Mouse (Mus musculus): ENCODE results near the gene Fbxw21. TPM values are rescaled to one million over a fixed set of nuclear protein-coding genes. Genes with fewer than 3 reads are reported as not detected.

Fbxw21 gene
- polyA plus RNA-seq, 1 experiment from 2014 or later = not detected

DNA sequence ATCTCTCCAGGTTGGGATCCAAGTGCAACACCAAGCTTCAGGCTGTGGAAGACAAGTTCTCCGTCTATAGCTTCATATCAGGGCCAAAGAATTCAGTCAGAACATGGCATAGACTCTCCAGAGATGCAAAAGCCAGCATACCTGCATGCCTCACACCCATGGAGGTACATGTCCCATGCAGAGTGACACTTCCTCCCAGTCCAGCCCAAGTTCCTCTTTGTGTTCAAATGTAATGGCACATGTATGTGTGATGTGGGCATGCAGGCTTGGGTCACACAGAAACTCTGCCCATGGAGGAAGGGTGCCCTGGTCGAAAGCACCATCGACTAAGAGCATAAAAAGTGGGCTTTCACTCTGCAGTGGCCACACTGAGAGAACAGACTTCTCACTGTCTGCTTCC, 37.7 kb downstream of the Fbxw21 start:
- no peak for ATAC-seq
- 85% methylated on average over 3 of the region's 3 CpGs for WGBS

DNA sequence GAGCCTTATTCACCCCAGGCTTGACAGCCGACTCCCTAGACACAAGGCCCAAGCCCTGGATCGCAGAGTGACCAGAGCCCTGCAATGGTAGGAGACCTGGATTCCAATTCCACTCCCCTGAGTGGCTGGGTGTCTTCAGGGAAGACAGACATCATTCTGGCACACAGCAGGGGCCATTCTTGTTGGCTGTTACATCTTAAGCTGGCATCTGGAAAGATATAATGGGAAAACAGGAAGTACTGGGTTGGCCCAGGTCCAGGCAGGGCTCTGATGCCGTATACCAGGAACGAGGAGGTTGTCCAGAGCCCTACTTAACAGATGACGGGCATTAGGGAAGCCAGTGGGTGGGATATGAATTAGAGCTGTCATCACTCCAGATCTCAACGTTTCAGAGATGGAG, 38.6 kb downstream of the Fbxw21 start:
- H3K27ac ChIP-seq (ENCODE audit: low read depth, low read length) = no peak overlapping the region
- H3K4me3 ChIP-seq (ENCODE audit: low read depth, low read length) = no peak overlapping the region
- WGBS = 40% methylated on average over 6 of the region's 6 CpGs
- H3K36me3 ChIP-seq (ENCODE audit: control insufficient read depth, insufficient read depth) = no peaks in the 10 kb centered on the region
- no peaks in the 10 kb centered on the region for H3K4me1 ChIP-seq (replicated peaks; ENCODE audit: control insufficient read depth, insufficient read depth, low read length)
- no peak overlapping the region for H3K9ac ChIP-seq (ENCODE audit: low read depth, low read length)
- ATAC-seq = no peak
- TF ChIP-seq CTCF (IDR thresholded peaks at IDR 0.05; ENCODE audit: low read depth) = no peak
- no peaks in the 10 kb centered on the region for H3K27me3 ChIP-seq (replicated peaks; ENCODE audit: control insufficient read depth, insufficient read depth, low read length)
- no peaks in the 10 kb centered on the region for H3K9me3 ChIP-seq (ENCODE audit: control insufficient read depth)
- no peak overlapping the region for H3K4me2 ChIP-seq (replicated peaks; ENCODE audit: low read depth)

More for the DNA sequence above, 37.7 kb downstream of the Fbxw21 start:
- no peaks in the 10 kb centered on the region for H3K27me3 ChIP-seq (replicated peaks; ENCODE audit: control insufficient read depth, insufficient read depth, low read length)
- no peak overlapping the region for H3K4me3 ChIP-seq (ENCODE audit: low read depth, low read length)
- no peak overlapping the region for H3K9ac ChIP-seq (ENCODE audit: low read depth, low read length)
- H3K27ac ChIP-seq (ENCODE audit: low read depth, low read length) = no peak overlapping the region
- H3K9me3 ChIP-seq (ENCODE audit: control insufficient read depth) = no peaks in the 10 kb centered on the region
- no peaks in the 10 kb centered on the region for H3K36me3 ChIP-seq (ENCODE audit: control insufficient read depth, insufficient read depth)
- H3K4me2 ChIP-seq (replicated peaks; ENCODE audit: low read depth) = no peak overlapping the region
- no peak for TF ChIP-seq CTCF (IDR thresholded peaks at IDR 0.05; ENCODE audit: low read depth)
- no peaks in the 10 kb centered on the region for H3K4me1 ChIP-seq (replicated peaks; ENCODE audit: control insufficient read depth, insufficient read depth, low read length)

DNA sequence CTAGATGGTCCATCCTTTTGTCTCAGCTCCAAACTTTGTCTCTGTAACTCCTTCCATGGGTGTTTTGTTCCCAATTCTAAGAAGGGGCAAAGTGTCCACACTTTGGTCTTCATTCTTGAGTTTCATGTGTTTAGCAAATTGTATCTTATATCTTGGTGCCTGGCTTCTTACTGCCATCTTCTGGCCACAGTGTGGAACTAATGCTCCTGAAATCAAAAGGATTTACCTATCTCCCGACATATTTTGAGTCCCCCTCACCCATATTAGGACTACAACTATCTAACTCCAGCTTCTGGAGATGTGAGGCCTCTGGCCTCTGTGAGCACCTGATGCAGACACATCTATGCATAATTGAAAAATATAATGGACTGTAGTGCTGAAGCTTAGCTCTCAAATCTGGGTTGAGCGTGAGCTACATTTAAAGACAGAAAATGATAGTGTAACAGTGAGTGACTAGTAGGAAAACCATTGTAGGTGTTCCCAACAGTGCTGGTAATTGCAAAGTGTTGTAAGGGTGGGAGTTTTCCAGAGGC, 39.2 kb downstream of the Fbxw21 start:
- peak; percentile 80 for TF ChIP-seq CTCF (IDR thresholded peaks at IDR 0.05; ENCODE audit: low read depth)
- 45% methylated on average over 2 of the region's 2 CpGs for WGBS
- Histone ChIP-seq H3K4me3 (ENCODE audit: low read depth, low read length) (no peak overlapping the region), H3K4me2 (replicated peaks; ENCODE audit: low read depth) (no peak overlapping the region), H3K4me1 (replicated peaks; ENCODE audit: control insufficient read depth, insufficient read depth, low read length) (no peaks in the 10 kb centered on the region), H3K9ac (ENCODE audit: low read depth, low read length) (no peak overlapping the region), H3K27me3 (replicated peaks; ENCODE audit: control insufficient read depth, insufficient read depth, low read length) (no peaks in the 10 kb centered on the region), H3K27ac (ENCODE audit: low read depth, low read length) (no peak overlapping the region), H3K9me3 (ENCODE audit: control insufficient read depth) (no peaks in the 10 kb centered on the region), H3K36me3 (ENCODE audit: control insufficient read depth, insufficient read depth) (no peaks in the 10 kb centered on the region)
- ATAC-seq = no peak

- no peaks in the 10 kb centered on the region for H3K27me3 ChIP-seq (replicated peaks; ENCODE audit: control insufficient read depth, insufficient read depth, low read length)
- 92% methylated on average over 6 of the region's 6 CpGs for WGBS
- H3K9ac ChIP-seq (ENCODE audit: low read depth, low read length) = no peak overlapping the region
- H3K4me1 ChIP-seq (replicated peaks; ENCODE audit: control insufficient read depth, insufficient read depth, low read length) = no peaks in the 10 kb centered on the region
- H3K27ac ChIP-seq (ENCODE audit: low read depth, low read length) = no peak overlapping the region
- H3K4me3 ChIP-seq (ENCODE audit: low read depth, low read length) = no peak overlapping the region
- no peak overlapping the region for H3K4me2 ChIP-seq (replicated peaks; ENCODE audit: low read depth)
- no peak for ATAC-seq
- TF ChIP-seq CTCF (IDR thresholded peaks at IDR 0.05; ENCODE audit: low read depth) = no peak
- H3K36me3 ChIP-seq (ENCODE audit: control insufficient read depth, insufficient read depth) = no peaks in the 10 kb centered on the region
- no peaks in the 10 kb centered on the region for H3K9me3 ChIP-seq (ENCODE audit: control insufficient read depth)
Measured at GRCm38 (mm10) chr9:109120956-109121355, 40.9 kb downstream of the Fbxw21 start.

- Histone ChIP-seq H3K4me1 (replicated peaks; ENCODE audit: control insufficient read depth, insufficient read depth, low read length) (no peaks in the 10 kb centered on the region), H3K4me3 (ENCODE audit: low read depth, low read length) (no peak overlapping the region), H3K27me3 (replicated peaks; ENCODE audit: control insufficient read depth, insufficient read depth, low read length) (no peaks in the 10 kb centered on the region), H3K36me3 (ENCODE audit: control insufficient read depth, insufficient read depth) (0 out of 2 replicates have a peak, but pooled peaks cover 5% of the 10 kb centered on the region), H3K4me2 (replicated peaks; ENCODE audit: low read depth) (no peak overlapping the region), H3K9ac (ENCODE audit: low read depth, low read length) (no peak overlapping the region), H3K9me3 (ENCODE audit: control insufficient read depth) (no peaks in the 10 kb centered on the region), H3K27ac (ENCODE audit: low read depth, low read length) (no peak overlapping the region)
- 65% methylated on average over 9 of the region's 9 CpGs for WGBS
- no peak for TF ChIP-seq CTCF (IDR thresholded peaks at IDR 0.05; ENCODE audit: low read depth)
- ATAC-seq = no peak
Measured at GRCm38 (mm10) chr9:109119571-109119970, 42.3 kb downstream of the Fbxw21 start.

- H3K27ac ChIP-seq (ENCODE audit: low read depth, low read length) = no peak overlapping the region
- H3K9ac ChIP-seq (ENCODE audit: low read depth, low read length) = no peak overlapping the region
- H3K9me3 ChIP-seq (ENCODE audit: control insufficient read depth) = no peaks in the 10 kb centered on the region
- 0 out of 2 replicates have a peak, but pooled peaks cover 6% of the 10 kb centered on the region for H3K36me3 ChIP-seq (ENCODE audit: control insufficient read depth, insufficient read depth)
- H3K4me1 ChIP-seq (replicated peaks; ENCODE audit: control insufficient read depth, insufficient read depth, low read length) = no peaks in the 10 kb centered on the region
- 71% methylated on average over 4 of the region's 4 CpGs for WGBS
- H3K27me3 ChIP-seq (replicated peaks; ENCODE audit: control insufficient read depth, insufficient read depth, low read length) = no peaks in the 10 kb centered on the region
- H3K4me3 ChIP-seq (ENCODE audit: low read depth, low read length) = no peak overlapping the region
- ATAC-seq = no peak
- no peak overlapping the region for H3K4me2 ChIP-seq (replicated peaks; ENCODE audit: low read depth)
- TF ChIP-seq CTCF (IDR thresholded peaks at IDR 0.05; ENCODE audit: low read depth) = no peak
Measured at GRCm38 (mm10) chr9:109118106-109118505, 43.7 kb downstream of the Fbxw21 start.

- 91% methylated on average over 10 of the region's 10 CpGs for WGBS
- ATAC-seq = no peak
Measured at GRCm38 (mm10) chr9:109116205-109116604, 45.6 kb downstream of the Fbxw21 start.

More at GRCm38 (mm10) chr9:109116205-109116604, 45.6 kb downstream of the Fbxw21 start:
- Histone ChIP-seq H3K4me1 (replicated peaks; ENCODE audit: control insufficient read depth, insufficient read depth, low read length) (no peaks in the 10 kb centered on the region), H3K4me3 (ENCODE audit: low read depth, low read length) (no peak overlapping the region), H3K27ac (ENCODE audit: low read depth, low read length) (no peak overlapping the region), H3K9me3 (ENCODE audit: control insufficient read depth) (no peaks in the 10 kb centered on the region), H3K4me2 (replicated peaks; ENCODE audit: low read depth) (no peak overlapping the region), H3K27me3 (replicated peaks; ENCODE audit: control insufficient read depth, insufficient read depth, low read length) (no peaks in the 10 kb centered on the region), H3K9ac (ENCODE audit: low read depth, low read length) (no peak overlapping the region), H3K36me3 (ENCODE audit: control insufficient read depth, insufficient read depth) (peaks cover 22% of the 10 kb centered on the region)
- no peak for TF ChIP-seq CTCF (IDR thresholded peaks at IDR 0.05; ENCODE audit: low read depth)

Data from intestine, postnatal 0 days (tissue).